Comparison of ENCODE assay signal across 8 mouse cellular contexts in genomic region chr6:134036951-134037431, GRCm38 (mm10). TPM values are rescaled to one million over a fixed set of nuclear protein-coding genes. Genes with fewer than 3 reads are reported as not detected.
DNase-seq lines count a peak whose midpoint lies in the region; ATAC-seq and TF ChIP-seq lines count a peak whose summit lies in the region.

No protein-coding gene starts in this region.

- 0 out of 2 replicates have a peak, but pooled peaks cover 5% of the 10 kb centered on the region for H3K4me1 ChIP-seq in cerebellum, adult 2 months (ENCODE audit: control insufficient read depth, insufficient read depth, low read length)
- peaks cover 46% of the 10 kb centered on the region for H3K4me1 ChIP-seq in liver, embryonic 11.5 days (replicated peaks; ENCODE audit: control insufficient read depth, insufficient read depth, low read length)

- no peak for ATAC-seq in liver, embryonic 11.5 days (replicated peaks; ENCODE audit: low FRiP score)

- no peak for TF ChIP-seq POLR2A in cerebellum, adult 2 months (IDR thresholded peaks at IDR 0.05; ENCODE audit: borderline replicate concordance, insufficient read depth, low read length)

- H3K9ac ChIP-seq in liver, embryonic 11.5 days (ENCODE audit: low read depth, low read length), result peak overlapping the region; percentile 93

- H3K27ac ChIP-seq in cerebellum, adult 2 months (ENCODE audit: insufficient read depth, low read length), result no peak overlapping the region
- H3K27ac ChIP-seq in liver, embryonic 11.5 days (ENCODE audit: low read depth, low read length), result peak overlapping the region; percentile 19; the same call in 1 of the 2 replicates

- no peak for DNase-seq in cerebellum, adult 2 months
- DNase-seq in cerebellum, adult 18-20 months, result no peak
- DNase-seq in thymus, postnatal 14 days, result peak; percentile 27
- no peak for DNase-seq in thymus, adult 18-20 months
- no peak for DNase-seq in liver, embryonic 11.5 days (ENCODE audit: low spot score)
- DNase-seq in gastrocnemius, postnatal 10 days, result no peak
- no peak for DNase-seq in layer of hippocampus, postnatal 25 days (ENCODE audit: extremely low spot score in 1 of 2, low spot score in 1 of 2)
- no peak for DNase-seq in urinary bladder, postnatal 36 days (ENCODE audit: low spot score in 2 of 2)

- no peaks in the 10 kb centered on the region for H3K36me3 ChIP-seq in liver, embryonic 11.5 days (ENCODE audit: control insufficient read depth, insufficient read depth, low read length)

- no peak for TF ChIP-seq CTCF in cerebellum, adult 2 months (IDR thresholded peaks at IDR 0.05; ENCODE audit: borderline replicate concordance, insufficient read depth, low read depth, low read length)

- 42% methylated on average over 3 of the region's 3 CpGs for WGBS in cerebellum, adult 2 months
- WGBS in liver, embryonic 11.5 days, result 15% methylated on average over 3 of the region's 3 CpGs

- no peaks in the 10 kb centered on the region for H3K9me3 ChIP-seq in liver, embryonic 11.5 days (ENCODE audit: control insufficient read depth, low read length)

- H3K27me3 ChIP-seq in cerebellum, adult 2 months (ENCODE audit: control insufficient read depth, insufficient read depth, low read length), result no peaks in the 10 kb centered on the region
- H3K27me3 ChIP-seq in liver, embryonic 11.5 days (replicated peaks; ENCODE audit: control insufficient read depth, insufficient read depth, low read length), result no peaks in the 10 kb centered on the region

- H3K4me2 ChIP-seq in liver, embryonic 11.5 days, result peak overlapping the region; percentile 86

- peak overlapping the region; percentile 9 for H3K4me3 ChIP-seq in cerebellum, adult 2 months (replicated peaks; ENCODE audit: insufficient read depth, low read depth, low read length)
- H3K4me3 ChIP-seq in liver, embryonic 11.5 days (ENCODE audit: low read depth, low read length), result peak overlapping the region; percentile 84

RNA-seq across cellular contexts. Expression of gene Etv6, which starts 1.5 kb away (rescaled TPM):
- 8.9 and 9.1 TPM in 2 replicates for polyA plus RNA-seq in cerebellum, adult 2 months (2012; rRNA removed)
- 12.6 and 13.0 TPM in 2 replicates for polyA plus RNA-seq in liver, embryonic 11.5 days (2014; fragmentation: Nextera tagmentation; extraction: Ambion mirVana)
- total RNA-seq in gastrocnemius, postnatal 10 days (2021), result 10 to 100 TPM; 12.9 to 14.0 TPM
- total RNA-seq in layer of hippocampus, postnatal 25 days (2021), result 10 to 100 TPM in 1 of 2 experiments, 1 to 10 TPM in 1; 9.2 to 10.3 TPM
